Mouse (Mus musculus) forebrain, embryonic 12.5 days (tissue): ENCODE measurements around the gene Yaf2. TPM values are rescaled to one million over a fixed set of nuclear protein-coding genes. Genes with fewer than 3 reads are reported as not detected.

ENCODE experiments used
- ATAC-seq: fragments of 200-750 bp; cut with Nextera tagmentation; 2 replicates; pipeline ENCODE4 v1.8.0; 2017; ENCODE audit warnings: moderate TSS enrichment; ENCODE audit not compliant: low FRiP score
- H3K27ac ChIP-seq: fragments of 300-500 bp; sonication (generic); 2 replicates; pipeline ENCODE4 v1.5.1; 2016; ENCODE audit warnings: mild to moderate bottlenecking
- H3K27me3 ChIP-seq: fragments of 300-500 bp; sonication (generic); 2 replicates; pipeline ENCODE4 v1.6.1; 2016; ENCODE audit warnings: mild to moderate bottlenecking
- H3K36me3 ChIP-seq: fragments of 300-500 bp; sonication (generic); replicated peaks from 2 replicates; pipeline ENCODE4 v1.6.1; 2016; ENCODE audit warnings: mild to moderate bottlenecking
- H3K4me1 ChIP-seq: fragments of 300-500 bp; sonication (generic); 2 replicates; pipeline ENCODE4 v1.6.1; 2016
- H3K4me2 ChIP-seq: fragments of 300-500 bp; sonication (generic); 2 replicates; pipeline ENCODE4 v1.6.1; 2016; ENCODE audit warnings: mild to moderate bottlenecking, moderate library complexity
- H3K4me3 ChIP-seq: fragments of 300-500 bp; sonication (generic); replicated peaks from 2 replicates; pipeline ENCODE4 v1.5.1; 2016; ENCODE audit warnings: mild to moderate bottlenecking
- H3K9ac ChIP-seq: fragments of 300-500 bp; sonication (generic); 2 replicates; pipeline ENCODE4 v1.6.1; 2016; ENCODE audit warnings: mild to moderate bottlenecking
- H3K9me3 ChIP-seq: fragments of 300-500 bp; sonication (generic); 2 replicates; pipeline ENCODE4 v1.6.1; 2016
- WGBS: fragments of 180-500 bp; shearing (Covaris S2); methylation state at CpG from one replicate; pipeline ENCODE4 v1.1.7; 2016; 5-methylcytosine and 5-hydroxymethylcytosine counted together
- polyA plus RNA-seq: library from polyadenylated mRNA; unstranded; fragments of >200 nt; fragmentation: Nextera tagmentation; extraction: Ambion mirVana; gene quantifications from 2 replicates; pipeline ENCODE4 v1.2.1, GENCODE M21; 2016

The Yaf2 gene
- polyA plus RNA-seq, 1 experiment from 2014 or later = 91.1 TPM

- Histone ChIP-seq H3K4me3 (no peak overlapping the region), H3K36me3 (peaks cover 16% of the 10 kb centered on the region), H3K4me1 (no peaks in the 10 kb centered on the region), H3K4me2 (no peak overlapping the region), H3K9me3 (no peaks in the 10 kb centered on the region), H3K27ac (no peak overlapping the region), H3K9ac (no peak overlapping the region), H3K27me3 (no peaks in the 10 kb centered on the region)
- WGBS = 65% methylated on average over 11 of the region's 11 CpGs
- ATAC-seq = no peak
Measured at GRCm38 (mm10) chr15:93283349-93283748, 53.4 kb downstream of the Yaf2 start.

- no peak for ATAC-seq
- no peak overlapping the region for H3K27ac ChIP-seq
Measured at GRCm38 (mm10) chr15:93276276-93276675, 60.5 kb downstream of the Yaf2 start.

GRCm38 (mm10) chr15:93275623-93276022 lies 61.1 kb downstream of the Yaf2 start:
- WGBS = under 1% methylated on average over 21 of the region's 21 CpGs

More at GRCm38 (mm10) chr15:93276276-93276675, 60.5 kb downstream of the Yaf2 start:
- H3K4me3 ChIP-seq = peak overlapping the region; percentile 81
- H3K27me3 ChIP-seq = no peaks in the 10 kb centered on the region
- WGBS = 4% methylated on average over 14 of the region's 14 CpGs
- H3K4me2 ChIP-seq = peak overlapping the region; percentile 80
- H3K9ac ChIP-seq = peak overlapping the region; percentile 27; the same call in 1 of the 2 replicates
- H3K36me3 ChIP-seq = peaks cover 6% of the 10 kb centered on the region
- H3K4me1 ChIP-seq = peaks cover 27% of the 10 kb centered on the region
- H3K9me3 ChIP-seq = no peaks in the 10 kb centered on the region

GRCm38 (mm10) chr15:93274679-93275583 lies 61.8 kb downstream of the Yaf2 start, which contains the start of gene Gxylt1:
Gene Gxylt1, minus strand, starts transcription at chr15:93275179.
- Histone ChIP-seq H3K27me3 (no peaks in the 10 kb centered on the region), H3K4me2 (peak within 1 kb of the TSS; percentile 80), H3K9me3 (no peaks in the 10 kb centered on the region), H3K27ac (peak within 1 kb of the TSS; percentile 92), H3K9ac (peak within 1 kb of the TSS; percentile 87), H3K4me1 (peaks cover 27% of the 10 kb centered on the region), H3K36me3 (no peaks in the 10 kb centered on the region), H3K4me3 (peak within 1 kb of the TSS; percentile 81)
- peak; percentile 98 for ATAC-seq
- under 1% methylated on average over 47 of the region's 93 CpGs for WGBS

More at GRCm38 (mm10) chr15:93275623-93276022, 61.1 kb downstream of the Yaf2 start:
- H3K27me3 ChIP-seq = no peaks in the 10 kb centered on the region
- H3K9ac ChIP-seq = peak overlapping the region; percentile 87
- ATAC-seq = peak; percentile 62
- H3K9me3 ChIP-seq = no peaks in the 10 kb centered on the region
- H3K4me1 ChIP-seq = peaks cover 27% of the 10 kb centered on the region
- peak overlapping the region; percentile 81 for H3K4me3 ChIP-seq
- H3K27ac ChIP-seq = peak overlapping the region; percentile 83
- peak overlapping the region; percentile 80 for H3K4me2 ChIP-seq
- H3K36me3 ChIP-seq = peaks cover under 1% of the 10 kb centered on the region; the same call in 1 of the 2 replicates

GRCm38 (mm10) chr15:93273788-93274678 lies 62.7 kb downstream of the Yaf2 start:
- H3K27me3 ChIP-seq = no peaks in the 10 kb centered on the region
- no peaks in the 10 kb centered on the region for H3K36me3 ChIP-seq
- H3K4me2 ChIP-seq = peak overlapping the region; percentile 80
- H3K9ac ChIP-seq = peak overlapping the region; percentile 87
- peak overlapping the region; percentile 81 for H3K4me3 ChIP-seq
- H3K9me3 ChIP-seq = no peaks in the 10 kb centered on the region
- peak overlapping the region; percentile 92 for H3K27ac ChIP-seq
- 43% methylated on average over 19 of the region's 19 CpGs for WGBS
- no peak for ATAC-seq
- peaks cover 27% of the 10 kb centered on the region for H3K4me1 ChIP-seq

- no peak overlapping the region for H3K9ac ChIP-seq
- 92% methylated on average over 9 of the region's 9 CpGs for WGBS
- H3K4me2 ChIP-seq = peak overlapping the region; percentile 80; the same call in 1 of the 2 replicates
- no peak for ATAC-seq
- H3K4me1 ChIP-seq = peaks cover 27% of the 10 kb centered on the region
- no peak overlapping the region for H3K27ac ChIP-seq
- 0 out of 2 replicates have a peak overlapping the region, but pooled peaks have one; percentile 7 for H3K4me3 ChIP-seq
- no peaks in the 10 kb centered on the region for H3K36me3 ChIP-seq
- H3K27me3 ChIP-seq = no peaks in the 10 kb centered on the region
- no peaks in the 10 kb centered on the region for H3K9me3 ChIP-seq
Measured at GRCm38 (mm10) chr15:93272948-93273347, 63.8 kb downstream of the Yaf2 start.

GRCm38 (mm10) chr15:93270289-93270855 lies 66.4 kb downstream of the Yaf2 start:
- Histone ChIP-seq H3K36me3 (no peaks in the 10 kb centered on the region), H3K9me3 (no peaks in the 10 kb centered on the region), H3K4me1 (peaks cover 25% of the 10 kb centered on the region), H3K27ac (no peak overlapping the region), H3K4me3 (no peak overlapping the region), H3K27me3 (no peaks in the 10 kb centered on the region), H3K9ac (no peak overlapping the region), H3K4me2 (no peak overlapping the region)
- WGBS = 85% methylated on average over 9 of the region's 9 CpGs
- ATAC-seq = no peak

- H3K9ac ChIP-seq = no peak overlapping the region
- no peak overlapping the region for H3K27ac ChIP-seq
- ATAC-seq = no peak
- no peaks in the 10 kb centered on the region for H3K9me3 ChIP-seq
- H3K4me3 ChIP-seq = no peak overlapping the region
- no peaks in the 10 kb centered on the region; the same call in 1 of the 2 replicates for H3K36me3 ChIP-seq
- WGBS = 90% methylated on average over 7 of the region's 7 CpGs
- peaks cover 25% of the 10 kb centered on the region for H3K4me1 ChIP-seq
- H3K27me3 ChIP-seq = no peaks in the 10 kb centered on the region
- H3K4me2 ChIP-seq = no peak overlapping the region
Measured at GRCm38 (mm10) chr15:93269572-93269971, 67.2 kb downstream of the Yaf2 start.

- no peaks in the 10 kb centered on the region for H3K9me3 ChIP-seq
- 98% methylated on average over 1 of the region's 1 CpGs for WGBS
- H3K36me3 ChIP-seq = no peaks in the 10 kb centered on the region; the same call in 1 of the 2 replicates
- no peak overlapping the region for H3K4me2 ChIP-seq
- ATAC-seq = no peak
- H3K4me3 ChIP-seq = no peak overlapping the region
- H3K9ac ChIP-seq = no peak overlapping the region
- no peaks in the 10 kb centered on the region for H3K27me3 ChIP-seq
- H3K4me1 ChIP-seq = peaks cover 14% of the 10 kb centered on the region
- H3K27ac ChIP-seq = no peak overlapping the region
Measured at GRCm38 (mm10) chr15:93268001-93268400, 68.7 kb downstream of the Yaf2 start.

- WGBS = 89% methylated on average over 8 of the region's 8 CpGs
- Histone ChIP-seq H3K36me3 (no peaks in the 10 kb centered on the region; the same call in 1 of the 2 replicates), H3K9ac (no peak overlapping the region), H3K4me1 (peaks cover 9% of the 10 kb centered on the region; the same call in 1 of the 2 replicates), H3K27ac (no peak overlapping the region), H3K4me3 (no peak overlapping the region), H3K9me3 (no peaks in the 10 kb centered on the region), H3K27me3 (no peaks in the 10 kb centered on the region), H3K4me2 (no peak overlapping the region)
- no peak for ATAC-seq
Measured at GRCm38 (mm10) chr15:93267479-93267878, 69.3 kb downstream of the Yaf2 start.

- no peak for ATAC-seq
- Histone ChIP-seq H3K4me3 (no peak overlapping the region), H3K27me3 (no peaks in the 10 kb centered on the region), H3K36me3 (peaks cover 2% of the 10 kb centered on the region; the same call in 1 of the 2 replicates), H3K9ac (no peak overlapping the region; the same call in 1 of the 2 replicates), H3K4me1 (0 out of 2 replicates have a peak, but pooled peaks cover 7% of the 10 kb centered on the region), H3K4me2 (no peak overlapping the region), H3K27ac (0 out of 2 replicates have a peak overlapping the region, but pooled peaks have one; percentile 5), H3K9me3 (no peaks in the 10 kb centered on the region)
- 74% methylated on average over 16 of the region's 16 CpGs for WGBS
Measured at GRCm38 (mm10) chr15:93266361-93266760, 70.4 kb downstream of the Yaf2 start.
